Mouse (Mus musculus): ENCODE results near the gene Snx21.

DNA sequence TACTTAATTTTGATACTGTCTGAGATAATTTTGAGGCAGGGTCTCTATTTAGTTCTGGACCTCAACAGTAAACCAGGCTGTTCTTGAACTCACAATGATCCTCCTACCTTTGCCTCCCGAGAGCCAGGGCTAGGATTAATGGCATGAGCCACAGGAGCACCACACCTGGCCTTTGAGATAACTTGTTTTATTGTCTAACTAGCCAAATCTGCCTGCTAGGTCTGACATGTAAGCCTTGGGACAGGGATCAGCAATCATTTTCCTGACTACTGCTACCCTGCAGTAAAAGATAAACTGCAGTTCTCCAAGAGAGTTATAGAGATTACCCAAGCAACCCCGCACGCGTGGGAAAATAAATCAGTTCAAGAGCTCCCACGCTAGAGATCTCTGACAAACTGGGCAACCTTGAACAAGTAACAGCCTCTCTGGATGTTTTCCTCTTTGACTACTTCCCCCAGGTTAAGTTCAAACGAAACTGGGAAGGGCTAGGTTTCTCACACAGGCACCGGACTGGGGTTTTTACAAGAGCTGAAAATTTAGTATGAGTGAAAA is 678 bp upstream of the Snx21 start:
- TF ChIP-seq CTCF (IDR thresholded peaks at IDR 0.05; ENCODE audit: low read depth), result no peak
- no peak for TF ChIP-seq EP300 (optimal IDR thresholded peaks at IDR 0.05)
